Mouse (Mus musculus): ENCODE data around the gene Ndrg4.

- TF ChIP-seq POLR2A (IDR thresholded peaks at IDR 0.05; ENCODE audit: low read depth, low read length), result no peak
- TF ChIP-seq SIN3A (IDR thresholded peaks at IDR 0.05; ENCODE audit: low read length), result no peak
- no peak for TF ChIP-seq USF2 (conservative IDR thresholded peaks at IDR 0.05; ENCODE audit: low read depth, low read length)
- TF ChIP-seq CHD2 (IDR thresholded peaks at IDR 0.05; ENCODE audit: low read length), result no peak
- TF ChIP-seq E2F4 (IDR thresholded peaks at IDR 0.05; ENCODE audit: insufficient replicate concordance, low read depth, low read length), result no peak
- no peak for TF ChIP-seq KAT2A (IDR thresholded peaks at IDR 0.05; ENCODE audit: insufficient replicate concordance, low read length)
- no peak for TF ChIP-seq MAX (IDR thresholded peaks at IDR 0.05; ENCODE audit: low read length)
- TF ChIP-seq IRF4 (IDR thresholded peaks at IDR 0.05; ENCODE audit: low read depth, low read length), result no peak
- TF ChIP-seq EP300 (IDR thresholded peaks at IDR 0.05; ENCODE audit: low read length), result no peak
- TF ChIP-seq TCF12 (IDR thresholded peaks at IDR 0.05; ENCODE audit: low read depth, low read length), result no peak
Observed at GRCm38 (mm10) chr8:95648251-95648650, 28.5 kb upstream of the Ndrg4 start.
